Mouse (Mus musculus): ENCODE data around the gene Ifna1. TPM values are rescaled to one million over a fixed set of nuclear protein-coding genes. Genes with fewer than 3 reads are reported as not detected.

The Ifna1 gene
- polyA plus RNA-seq (2017; shearing (Covaris generic)): not detected

GRCm38 (mm10) chr4:88849698-88850097 is at the start of gene Ifna1:
Ifna1 (plus strand) TSS chr4:88850087.

DNA sequence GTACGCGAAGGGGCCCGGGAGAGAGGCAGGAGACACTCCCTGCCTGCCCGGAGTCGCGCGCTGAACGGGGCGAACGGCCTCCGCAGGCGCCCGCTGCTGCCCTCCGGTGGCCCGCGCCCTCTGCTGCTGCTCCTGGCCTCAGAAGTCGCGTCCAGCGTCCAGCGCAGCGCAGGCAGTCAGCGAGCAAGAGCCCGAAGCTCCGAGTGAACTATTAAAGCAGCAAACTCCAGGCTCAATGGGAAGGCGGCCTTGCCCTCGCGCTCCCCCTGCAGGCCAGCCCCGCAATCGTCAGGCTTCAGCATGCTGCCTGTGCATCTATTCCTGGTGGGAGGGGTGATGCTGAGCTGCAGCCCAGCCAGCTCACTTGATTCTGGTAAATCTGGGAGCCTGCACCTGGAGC is 46.9 kb upstream of the Ifna1 start, which contains the start of gene Gm13287:
Gene Gm13287 (plus strand): TSS at position 301 of the 400 bp plus-strand sequence.

GRCm38 (mm10) chr4:88805231-88805630 is 44.7 kb upstream of the Ifna1 start, which contains the start of gene Gm13288:
Gm13288 (plus strand) TSS chr4:88805531.

DNA sequence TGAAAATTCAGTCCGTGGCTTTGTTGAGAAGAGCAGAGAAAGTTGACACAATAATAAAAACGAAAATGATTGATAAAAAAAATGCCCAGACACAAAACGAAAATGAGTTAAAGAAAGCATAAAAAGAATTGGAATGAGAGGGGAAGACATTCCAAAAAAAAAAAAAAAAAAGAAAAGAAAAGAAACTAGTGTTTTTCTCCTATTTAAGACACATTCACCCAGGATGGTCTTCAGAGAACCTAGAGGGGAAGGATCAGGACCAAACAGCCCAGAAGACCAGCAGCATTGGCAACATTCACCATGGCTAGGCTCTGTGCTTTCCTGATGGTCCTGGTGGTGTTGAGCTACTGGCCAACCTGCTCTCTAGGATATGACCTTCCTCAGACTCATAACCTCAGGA is 34.0 kb upstream of the Ifna1 start, which contains the start of gene Ifna7:
Gene Ifna7 (plus strand): TSS at position 301 of the 400 bp plus-strand sequence.

DNA sequence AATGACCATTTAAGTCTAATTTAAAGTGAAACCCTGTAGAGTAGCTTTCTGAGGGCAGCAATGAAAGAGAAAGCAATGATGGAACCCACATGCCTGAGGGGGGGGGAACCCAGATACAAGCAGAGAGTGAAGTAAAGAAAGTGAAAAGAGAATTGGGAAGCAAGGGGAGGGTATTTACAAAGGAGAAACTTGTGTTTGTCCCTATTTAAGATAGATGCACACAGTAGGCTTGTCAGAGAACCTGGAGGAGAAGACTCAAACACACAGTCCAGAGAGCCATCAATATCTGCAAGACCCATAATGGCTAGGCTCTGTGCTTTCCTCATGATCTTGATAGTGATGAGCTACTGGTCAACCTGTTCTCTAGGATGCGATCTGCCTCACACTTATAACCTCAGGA is 30.2 kb upstream of the Ifna1 start, which contains the start of gene Ifna11:
Gene Ifna11 (plus strand): TSS at position 301 of the 400 bp plus-strand sequence.

GRCm38 (mm10) chr4:88827116-88827515 is 22.8 kb upstream of the Ifna1 start, which contains the start of gene Ifna6:
Ifna6 (plus strand) TSS chr4:88827416.

DNA sequence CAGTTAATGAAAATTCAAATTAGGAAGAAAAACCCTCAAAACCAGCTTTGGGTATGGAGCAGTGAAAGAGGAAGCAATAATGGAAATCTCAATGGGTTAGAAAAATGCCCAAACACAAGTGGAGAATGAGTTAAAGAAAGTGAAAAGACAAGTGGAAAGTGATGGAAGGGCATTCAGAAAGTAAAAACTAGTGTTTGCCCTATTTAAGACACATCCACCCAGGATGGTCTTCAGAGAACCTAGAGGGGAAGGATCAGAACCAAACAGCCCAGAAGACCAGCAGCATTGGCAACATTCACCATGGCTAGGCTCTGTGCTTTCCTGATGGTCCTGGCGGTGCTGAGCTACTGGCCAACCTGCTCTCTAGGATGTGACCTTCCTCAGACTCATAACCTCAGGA is 14.7 kb upstream of the Ifna1 start, which contains the start of gene Ifna5:
Gene Ifna5 (plus strand): TSS at position 301 of the 400 bp plus-strand sequence.

DNA sequence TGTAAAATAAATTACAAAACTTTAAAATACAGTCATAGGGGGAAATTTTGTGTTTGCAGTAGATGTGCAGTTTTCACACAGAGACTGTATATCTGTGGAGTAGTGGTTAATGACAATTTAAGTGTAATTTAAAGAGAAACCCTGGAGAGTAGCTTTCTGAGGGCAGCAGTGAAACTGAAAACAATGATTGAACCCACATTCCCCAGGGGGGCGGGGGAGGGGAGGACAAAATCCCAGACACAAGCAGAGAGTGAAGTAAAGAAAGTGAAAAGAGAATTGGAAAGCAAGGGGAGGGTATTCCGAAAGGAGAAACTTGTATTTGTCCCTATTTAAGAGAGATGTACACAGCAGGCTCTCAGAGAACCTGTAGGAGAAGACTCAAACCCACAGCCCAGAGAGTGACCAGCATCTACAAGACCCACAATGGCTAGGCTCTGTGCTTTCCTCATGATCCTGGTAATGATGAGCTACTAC is 8.4 kb upstream of the Ifna1 start, which contains the start of gene Ifna4:
Gene Ifna4 (plus strand): TSS at position 424 of the 474 bp plus-strand sequence.

GRCm38 (mm10) chr4:88880101-88880500 is 30.2 kb downstream of the Ifna1 start, which contains the start of gene Ifne:
Ifne (minus strand) TSS chr4:88880201.

Other genes with a start within 250 kb of the Ifna1 start
- not detected for gene Ifna12, start 246.7 kb upstream of the Ifna1 start, polyA plus RNA-seq (2017; shearing (Covaris generic))
- not detected for gene C87499, start 215.7 kb upstream of the Ifna1 start, polyA plus RNA-seq (2017; shearing (Covaris generic))
- not detected for gene Ifna13, start 205.6 kb upstream of the Ifna1 start, polyA plus RNA-seq (2017; shearing (Covaris generic))
- not detected for gene Ifna16, start 173.2 kb upstream of the Ifna1 start, polyA plus RNA-seq (2017; shearing (Covaris generic))
- not detected for gene Ifna2, start 166.2 kb upstream of the Ifna1 start, polyA plus RNA-seq (2017; shearing (Covaris generic))
- 0.45 TPM for gene Ifnab, start 158.7 kb upstream of the Ifna1 start, polyA plus RNA-seq (2017; shearing (Covaris generic))
- gene Gm26566, start 128.3 kb upstream of the Ifna1 start, polyA plus RNA-seq (2017; shearing (Covaris generic)): 1.4 TPM
- gene Klhl9, start 127.6 kb upstream of the Ifna1 start, polyA plus RNA-seq (2017; shearing (Covaris generic)): 27.2 TPM
- gene Gm13271, start 95.2 kb upstream of the Ifna1 start, polyA plus RNA-seq (2017; shearing (Covaris generic)): not detected
- gene Gm13283, start 90.0 kb upstream of the Ifna1 start, polyA plus RNA-seq (2017; shearing (Covaris generic)): 0.36 TPM
- gene Gm13290, start 76.3 kb upstream of the Ifna1 start, polyA plus RNA-seq (2017; shearing (Covaris generic)): not detected
- gene Gm13289, start 73.2 kb upstream of the Ifna1 start, polyA plus RNA-seq (2017; shearing (Covaris generic)): not detected
- not detected for gene Gm13272, start 70.2 kb upstream of the Ifna1 start, polyA plus RNA-seq (2017; shearing (Covaris generic))
- not detected for gene Ifnz, start 68.0 kb upstream of the Ifna1 start, polyA plus RNA-seq (2017; shearing (Covaris generic))
- gene Gm13276, start 64.4 kb upstream of the Ifna1 start, polyA plus RNA-seq (2017; shearing (Covaris generic)): not detected
- not detected for gene Gm13277, start 61.5 kb upstream of the Ifna1 start, polyA plus RNA-seq (2017; shearing (Covaris generic))
- not detected for gene Gm13278, start 58.5 kb upstream of the Ifna1 start, polyA plus RNA-seq (2017; shearing (Covaris generic))
- gene Gm13275, start 55.6 kb upstream of the Ifna1 start, polyA plus RNA-seq (2017; shearing (Covaris generic)): not detected
- not detected for gene Gm13279, start 52.7 kb upstream of the Ifna1 start, polyA plus RNA-seq (2017; shearing (Covaris generic))
- gene Gm13285, start 50.4 kb upstream of the Ifna1 start, polyA plus RNA-seq (2017; shearing (Covaris generic)): not detected
- not detected for gene Gm13287, start 46.8 kb upstream of the Ifna1 start, polyA plus RNA-seq (2017; shearing (Covaris generic))
- 0.19 TPM for gene Gm13288, start 44.6 kb upstream of the Ifna1 start, polyA plus RNA-seq (2017; shearing (Covaris generic))
- gene Ifna7, start 33.9 kb upstream of the Ifna1 start, polyA plus RNA-seq (2017; shearing (Covaris generic)): not detected
- gene Ifna11, start 30.1 kb upstream of the Ifna1 start, polyA plus RNA-seq (2017; shearing (Covaris generic)): not detected
- gene Ifna6, start 22.7 kb upstream of the Ifna1 start, polyA plus RNA-seq (2017; shearing (Covaris generic)): not detected
- not detected for gene Ifna5, start 14.6 kb upstream of the Ifna1 start, polyA plus RNA-seq (2017; shearing (Covaris generic))
- not detected for gene Ifna4, start 8.2 kb upstream of the Ifna1 start, polyA plus RNA-seq (2017; shearing (Covaris generic))
- not detected for gene Ifne, start 30.1 kb downstream of the Ifna1 start, polyA plus RNA-seq (2017; shearing (Covaris generic))